Mouse (Mus musculus) brain, adult 2 months (tissue): ENCODE data around the gene Cacna1s.

Experiments
- DNase-seq: peaks from one replicate; pipeline ENCODE4 v3.0.0; 2011; ENCODE audit warnings: low read depth, low spot score

Cacna1s gene

GRCm38 (mm10) chr1:136052547-136052946 lies at the start of gene Cacna1s:
TSS of gene Cacna1s (plus strand) at chr1:136052750.
- DNase-seq = no peak

- DNase-seq = no peak
Measured at GRCm38 (mm10) chr1:136006292-136006748, 46.2 kb upstream of the Cacna1s start, which contains the start of gene Igfn1. TSS of gene Igfn1 (minus strand) at chr1:136006342.

- DNase-seq = peak; percentile 66
Measured at GRCm38 (mm10) chr1:136007211-136008158, 45.1 kb upstream of the Cacna1s start, which contains the start of gene Tmem9. TSS of gene Tmem9 (plus strand) at chr1:136008150.

- no peak for DNase-seq
Measured at GRCm38 (mm10) chr1:136008159-136008533, 44.4 kb upstream of the Cacna1s start.

- DNase-seq = no peak
Measured at GRCm38 (mm10) chr1:136010247-136010646, 42.3 kb upstream of the Cacna1s start.

GRCm38 (mm10) chr1:136013513-136013912 lies 39.0 kb upstream of the Cacna1s start:
- DNase-seq = no peak

- no peak for DNase-seq
Measured at GRCm38 (mm10) chr1:136014796-136015502, 37.6 kb upstream of the Cacna1s start.

- peak; percentile 24 for DNase-seq
Measured at GRCm38 (mm10) chr1:136017307-136017706, 35.2 kb upstream of the Cacna1s start.

- peak; percentile 99 for DNase-seq
Measured at GRCm38 (mm10) chr1:136017907-136018313, 34.6 kb upstream of the Cacna1s start.

- DNase-seq = peak; percentile 39
Measured at GRCm38 (mm10) chr1:136018390-136019189, 34.0 kb upstream of the Cacna1s start.

GRCm38 (mm10) chr1:136030201-136030600 lies 22.3 kb upstream of the Cacna1s start:
- no peak for DNase-seq

- DNase-seq = no peak
Measured at GRCm38 (mm10) chr1:136031697-136032096, 20.9 kb upstream of the Cacna1s start.

GRCm38 (mm10) chr1:136032961-136033360 lies 19.6 kb upstream of the Cacna1s start:
- DNase-seq = no peak

GRCm38 (mm10) chr1:136038746-136039538 lies 13.6 kb upstream of the Cacna1s start:
- DNase-seq = peak; percentile 74

GRCm38 (mm10) chr1:136040452-136040851 lies 12.1 kb upstream of the Cacna1s start:
- no peak for DNase-seq

GRCm38 (mm10) chr1:136040874-136041273 lies 11.7 kb upstream of the Cacna1s start:
- DNase-seq = peak; percentile 51

- DNase-seq = peak; percentile 79
Measured at GRCm38 (mm10) chr1:136045774-136046173, 6.8 kb upstream of the Cacna1s start.

- peak; percentile 58 for DNase-seq
Measured at GRCm38 (mm10) chr1:136047432-136047831, 5.1 kb upstream of the Cacna1s start.

- no peak for DNase-seq
Measured at GRCm38 (mm10) chr1:136047894-136048293, 4.7 kb upstream of the Cacna1s start.

GRCm38 (mm10) chr1:136050312-136051012 lies 2.1 kb upstream of the Cacna1s start, which contains the start of gene Ascl5:
TSS of gene Ascl5 (plus strand) at chr1:136050804.
- peak; percentile 61 for DNase-seq
